Mouse (Mus musculus): ENCODE data around the gene Rwdd1.
"Not testable (repeated sequence)": the region's sequence is repeated elsewhere in the genome, so short reads cannot be mapped to it uniquely, and the experiment has no call there.

Gene Rwdd1

DNA sequence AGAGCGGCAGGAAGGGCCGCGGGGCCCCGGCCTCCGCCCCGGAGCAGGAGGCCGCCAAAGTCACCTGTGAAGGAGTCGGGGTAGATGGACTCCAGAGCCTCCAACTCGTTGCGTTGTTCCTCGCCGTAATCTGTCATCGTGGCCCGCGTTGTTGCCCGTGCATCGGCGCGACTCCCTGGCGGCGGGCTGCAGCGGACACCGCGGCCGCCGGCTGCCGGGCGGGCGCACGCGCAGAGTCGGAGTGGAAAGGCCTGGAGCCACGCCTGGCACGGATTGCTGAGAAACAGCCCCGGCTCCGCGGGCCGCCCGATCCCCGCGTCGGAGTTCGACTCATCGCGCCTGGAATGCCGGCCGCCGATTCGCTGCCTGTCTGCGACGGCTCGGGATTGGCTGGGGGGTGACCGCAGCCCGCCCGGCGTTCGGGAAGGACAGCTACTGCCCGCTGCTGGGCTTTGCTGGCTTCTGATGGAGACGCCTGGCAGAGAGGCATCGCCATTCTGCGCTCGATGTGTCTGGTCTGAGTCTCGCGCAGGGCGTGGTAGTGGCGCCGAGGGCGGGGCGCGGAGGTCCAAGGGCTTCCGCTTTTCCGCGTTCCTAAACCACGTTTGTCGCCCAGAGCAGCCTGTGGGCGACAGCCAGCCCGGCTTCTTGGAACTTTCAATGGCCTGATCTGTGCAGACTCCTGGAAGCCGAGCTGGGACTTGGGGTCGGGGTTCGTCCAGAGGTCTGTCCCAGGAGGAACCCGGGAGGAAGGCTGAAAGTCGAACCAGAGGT, at the start of gene Rwdd1:
Gene Rwdd1 (minus strand): TSS at position 323 of the 774 bp plus-strand sequence.
- peak; percentile 99 for ATAC-seq (ENCODE audit: insufficient number of reproducible peaks, low FRiP score, low TSS enrichment)

DNA sequence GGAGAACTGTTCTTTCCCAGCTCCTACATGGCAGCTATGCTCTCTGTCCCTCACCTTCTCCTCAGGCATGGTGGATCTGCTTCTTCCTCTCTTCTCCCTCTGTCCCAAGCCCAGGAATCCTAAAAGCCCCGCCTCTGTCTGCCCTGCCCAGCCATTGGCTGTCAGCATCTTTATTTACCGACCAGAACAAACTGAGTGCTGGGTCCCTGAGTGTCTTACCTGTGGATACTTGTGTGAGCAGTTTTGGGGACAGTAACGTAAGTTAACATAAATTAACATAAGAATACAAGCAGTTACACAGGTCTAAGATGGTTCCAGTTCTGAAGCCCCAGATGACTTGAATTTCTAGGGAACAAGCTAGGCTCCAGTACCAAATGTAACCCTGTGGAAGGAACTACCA, 47.2 kb upstream of the Rwdd1 start:
- ATAC-seq (ENCODE audit: insufficient number of reproducible peaks, low FRiP score, low TSS enrichment): no peak

DNA sequence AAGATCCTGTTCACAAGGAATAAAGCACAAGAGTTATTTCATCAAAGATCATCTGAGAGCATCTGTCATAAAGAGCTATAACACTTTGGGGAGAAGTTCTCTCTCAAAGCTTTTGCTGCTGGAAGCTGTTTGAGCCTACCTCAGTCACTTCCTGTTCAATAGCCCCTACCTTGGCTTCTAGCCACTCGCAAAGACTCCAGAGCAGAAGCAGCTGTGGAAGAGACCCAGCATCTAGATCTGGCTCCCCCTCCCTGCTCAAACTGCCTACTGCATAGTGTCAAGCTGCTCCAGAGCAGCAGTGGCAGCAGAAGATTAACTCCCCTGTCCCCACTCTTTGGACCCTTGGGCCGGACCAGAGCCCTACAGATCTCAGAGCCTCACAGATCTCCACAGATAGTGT, 34.6 kb upstream of the Rwdd1 start:
- no peak for ATAC-seq (ENCODE audit: insufficient number of reproducible peaks, low FRiP score, low TSS enrichment)

- ATAC-seq (ENCODE audit: insufficient number of reproducible peaks, low FRiP score, low TSS enrichment): no peak
These were observed 24.8 kb upstream of the Rwdd1 start, which contains the start of gene Calhm4 for GRCm38 (mm10) chr10:34044210-34044609. TSS of gene Calhm4 (minus strand) at chr10:34044310.

DNA sequence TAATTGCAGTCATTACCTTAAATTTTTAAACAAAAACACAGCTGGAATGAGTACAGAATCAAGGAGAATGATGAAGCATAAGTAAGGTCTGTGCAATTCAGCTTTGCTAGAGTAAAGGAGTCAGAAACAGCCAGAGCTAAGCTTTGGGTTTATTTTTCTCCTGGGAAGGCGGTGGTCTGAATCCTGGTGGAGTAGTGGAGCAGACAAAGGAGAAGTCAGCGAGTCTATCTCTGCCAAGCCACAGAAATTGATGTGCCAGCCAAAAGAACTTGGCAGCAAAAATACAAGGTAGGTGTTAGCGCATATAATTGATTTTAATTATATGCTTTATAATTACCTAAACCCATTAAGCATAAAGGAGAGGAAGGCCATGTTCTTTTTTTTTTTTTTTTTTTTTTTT, 18.0 kb upstream of the Rwdd1 start, which contains the start of gene Trappc3l:
Gene Trappc3l (plus strand): TSS at position 197 of the 400 bp plus-strand sequence.
- ATAC-seq (ENCODE audit: insufficient number of reproducible peaks, low FRiP score, low TSS enrichment): no peak

DNA sequence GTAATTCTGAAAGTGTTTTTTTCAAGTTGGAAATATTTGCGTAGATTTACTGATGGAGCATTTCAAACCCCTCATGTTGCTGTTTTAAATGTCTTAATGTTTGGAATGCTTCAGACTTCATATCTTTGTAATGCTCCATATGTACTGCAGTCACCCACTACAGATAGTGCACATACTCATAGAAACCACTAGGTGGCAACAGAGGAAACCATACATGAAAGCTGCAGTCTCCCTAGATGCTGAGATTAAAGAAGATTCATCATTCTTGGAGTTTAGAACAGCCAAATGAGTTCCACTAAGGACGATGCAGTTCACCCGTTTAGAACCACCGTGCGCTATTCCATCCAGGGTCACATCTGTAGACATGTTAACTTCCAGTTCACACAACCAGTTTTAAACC, 17.2 kb upstream of the Rwdd1 start:
- ATAC-seq (ENCODE audit: insufficient number of reproducible peaks, low FRiP score, low TSS enrichment): peak; percentile 86

GRCm38 (mm10) chr10:34033630-34034305, 14.3 kb upstream of the Rwdd1 start:
- ATAC-seq (ENCODE audit: insufficient number of reproducible peaks, low FRiP score, low TSS enrichment): peak; percentile 81; the same call in 1 of the 2 replicates

DNA sequence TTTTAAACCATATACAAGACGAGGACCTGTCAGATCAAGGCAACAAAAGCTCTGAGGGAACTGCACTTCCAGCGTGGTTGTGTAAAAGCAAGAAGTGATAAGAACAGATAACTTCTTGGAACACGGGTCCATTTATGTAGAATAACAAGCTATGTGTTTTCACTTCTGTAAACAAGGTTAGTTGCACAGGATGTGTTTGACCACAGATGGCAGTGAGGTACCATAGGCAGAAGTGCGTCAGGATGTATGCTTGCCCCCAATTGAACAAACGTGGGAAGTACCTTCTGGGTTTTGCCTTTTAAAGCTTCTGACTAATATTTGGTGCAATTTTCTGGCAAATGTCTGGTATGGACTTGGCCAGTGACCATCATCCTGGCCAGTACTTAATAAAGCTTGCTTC, 10.9 kb upstream of the Rwdd1 start:
- ATAC-seq (ENCODE audit: insufficient number of reproducible peaks, low FRiP score, low TSS enrichment): no peak

DNA sequence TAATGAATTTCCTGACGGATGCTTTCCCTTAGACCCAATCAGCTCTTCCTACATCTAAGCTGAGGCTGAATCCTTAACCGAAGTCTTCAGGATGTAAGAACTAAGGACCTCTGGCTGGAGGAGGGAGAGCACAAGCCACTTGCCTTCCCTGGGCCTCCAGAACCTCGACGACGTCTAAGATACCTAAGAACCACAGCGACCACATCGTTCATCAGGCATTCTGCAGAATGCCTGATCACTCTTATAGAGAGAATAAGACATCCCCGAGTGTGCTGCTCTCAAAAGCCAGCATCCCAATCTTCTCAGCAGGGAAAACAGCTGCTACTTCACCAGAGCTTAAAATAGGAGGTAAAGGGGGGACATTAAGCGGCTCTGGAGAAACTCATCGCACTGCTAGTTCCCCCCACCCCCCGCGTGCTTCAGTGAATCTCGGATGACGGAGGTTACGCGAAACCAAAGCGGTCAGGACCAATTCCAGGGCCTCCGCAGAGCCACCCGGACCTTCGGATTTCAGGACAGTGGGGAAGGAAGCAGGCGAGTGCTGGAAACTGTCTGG, 600 bp downstream of the Rwdd1 start:
- ATAC-seq (ENCODE audit: insufficient number of reproducible peaks, low FRiP score, low TSS enrichment): peak; percentile 12

GRCm38 (mm10) chr10:34013241-34013640, 6.2 kb downstream of the Rwdd1 start:
- ATAC-seq (ENCODE audit: insufficient number of reproducible peaks, low FRiP score, low TSS enrichment): no peak

GRCm38 (mm10) chr10:34012581-34012980, 6.8 kb downstream of the Rwdd1 start:
- no peak for ATAC-seq (ENCODE audit: insufficient number of reproducible peaks, low FRiP score, low TSS enrichment)

GRCm38 (mm10) chr10:33998397-33998796, 21.0 kb downstream of the Rwdd1 start:
- ATAC-seq (ENCODE audit: insufficient number of reproducible peaks, low FRiP score, low TSS enrichment): no peak

- not testable (repeated sequence) for ATAC-seq (ENCODE audit: insufficient number of reproducible peaks, low FRiP score, low TSS enrichment)
These were observed 22.7 kb downstream of the Rwdd1 start for GRCm38 (mm10) chr10:33996686-33997085.

DNA sequence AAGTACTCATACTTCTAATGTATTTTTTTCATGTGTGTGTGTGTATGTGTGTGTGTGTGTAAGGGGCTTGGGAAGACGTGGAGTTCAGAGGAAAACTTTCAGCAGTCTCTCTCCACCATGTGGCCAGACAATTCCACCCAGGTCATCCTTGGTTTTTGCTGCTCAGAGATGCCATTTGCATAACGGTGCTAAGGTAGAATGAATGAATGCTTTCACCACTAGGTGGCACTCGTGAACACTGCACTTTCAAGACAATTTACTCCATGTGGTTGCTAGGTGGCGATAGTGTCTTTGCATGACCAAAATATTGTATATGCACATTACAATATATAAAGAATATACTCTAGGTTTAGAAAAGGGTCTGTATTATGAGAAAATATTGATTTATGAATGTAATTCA, 32.7 kb downstream of the Rwdd1 start:
- peak; percentile 94 for ATAC-seq (ENCODE audit: insufficient number of reproducible peaks, low FRiP score, low TSS enrichment)

DNA sequence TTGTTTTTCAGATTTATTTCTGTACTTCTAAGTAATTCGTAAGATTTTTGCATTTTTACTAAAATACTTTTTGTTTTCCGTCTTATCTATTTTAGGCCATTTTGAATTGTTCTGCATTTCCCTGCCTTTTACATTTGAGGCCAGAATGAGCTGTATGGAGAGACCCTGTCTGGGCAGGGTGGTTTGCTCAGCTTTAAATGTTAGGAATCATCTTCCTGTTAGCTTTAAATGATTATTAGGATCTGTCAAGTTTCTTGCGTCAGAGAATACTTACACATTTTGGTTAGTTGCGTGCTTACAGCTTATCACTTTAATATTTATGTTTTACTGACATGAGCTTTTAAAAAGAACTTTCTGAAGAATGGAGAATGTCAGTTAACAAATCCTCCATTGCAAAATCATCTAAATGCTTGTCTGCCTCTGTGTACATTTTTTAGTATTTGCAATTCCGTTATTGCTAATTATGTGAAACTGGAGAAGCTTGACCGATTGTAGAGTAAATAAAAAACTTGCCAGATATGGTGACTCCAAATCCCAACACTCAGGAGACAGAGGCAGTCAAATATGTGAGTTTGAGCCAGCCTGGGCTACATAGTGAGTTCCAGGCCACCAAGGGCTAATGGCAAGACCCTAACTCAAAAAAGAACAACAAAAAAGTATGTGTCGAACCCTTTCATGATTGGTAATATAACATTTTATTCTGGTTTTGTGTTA, 44.5 kb downstream of the Rwdd1 start:
- no peak for ATAC-seq (ENCODE audit: insufficient number of reproducible peaks, low FRiP score, low TSS enrichment)

GRCm38 (mm10) chr10:33952509-33952908, 66.9 kb downstream of the Rwdd1 start:
- no peak for ATAC-seq (ENCODE audit: insufficient number of reproducible peaks, low FRiP score, low TSS enrichment)

DNA sequence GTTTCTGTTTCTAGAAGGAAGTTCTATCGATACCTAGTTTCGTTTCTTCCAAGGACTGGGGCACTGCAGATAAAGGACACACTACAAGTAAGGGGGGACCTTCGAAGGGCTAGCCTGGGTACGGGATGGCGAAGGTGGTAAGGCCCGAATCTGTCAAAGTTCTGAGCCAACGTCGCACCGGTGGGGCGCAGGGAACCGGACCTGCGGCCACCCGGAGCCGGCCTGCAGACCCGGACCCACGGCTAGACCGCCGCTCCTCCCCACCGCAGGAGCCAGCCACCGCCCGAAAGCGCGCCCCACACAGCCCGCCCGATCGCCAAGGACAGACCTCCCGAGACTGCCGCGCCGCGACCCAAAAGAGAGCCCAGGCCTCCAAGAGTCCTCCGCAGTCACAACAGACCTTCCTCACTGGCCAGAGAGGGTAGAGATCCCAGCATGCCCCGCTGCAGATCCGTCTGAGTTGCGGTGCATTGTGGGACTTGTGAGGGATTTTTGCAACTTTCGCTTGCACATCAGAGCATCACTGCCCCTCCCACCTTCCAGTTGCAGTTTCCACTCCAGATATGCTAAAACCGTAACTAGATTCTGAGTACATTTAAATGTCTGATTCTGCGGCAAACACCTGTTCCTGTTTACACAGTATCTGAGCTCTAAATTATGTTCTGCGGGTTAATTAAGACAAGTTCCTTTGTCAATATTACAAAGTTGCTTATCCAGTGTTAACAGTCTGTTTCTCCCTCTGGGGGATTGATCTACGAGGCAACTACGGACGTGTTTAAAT, 68.4 kb downstream of the Rwdd1 start, which contains the start of gene Zup1:
Gene Zup1 (minus strand): TSS at position 467 of the 781 bp plus-strand sequence.
- peak; percentile 98 for ATAC-seq (ENCODE audit: insufficient number of reproducible peaks, low FRiP score, low TSS enrichment)
